Mouse (Mus musculus) hematopoietic stem cell, adult 5-6 weeks (primary cell): ENCODE results near the gene Ddx19b. TPM values are rescaled to one million over a fixed set of nuclear protein-coding genes. Genes with fewer than 3 reads are reported as not detected.
"Not testable (repeated sequence)": the region's sequence is repeated elsewhere in the genome, so short reads cannot be mapped to it uniquely, and the experiment has no call there.

Experiments used
- ATAC-seq, 2 experiments: fragments of 125-278 bp in 1 of 2; replicated peaks in 1 of 2; 2 replicates each; pipeline ENCODE4 v1.8.0; 2016 to 2017; ENCODE audit warnings: inconsistent platforms in 2 of 2, mild to moderate bottlenecking in 2 of 2, moderate number of reproducible peaks in 2 of 2, low read depth in 1 of 2, moderate TSS enrichment in 1 of 2; ENCODE audit not compliant: low FRiP score in 2 of 2, poor library complexity in 2 of 2, severe bottlenecking in 2 of 2, insufficient read depth in 1 of 2, low TSS enrichment in 1 of 2
- total RNA-seq: library from RNA; stranded (forward); fragments of 172-1452, 232-1000 nt; gene quantifications from 2 replicates; pipeline ENCODE4 v1.2.3, GENCODE M21; 2017

Gene Ddx19b
- total RNA-seq, result 15.7 and 17.2 TPM in 2 replicates

DNA sequence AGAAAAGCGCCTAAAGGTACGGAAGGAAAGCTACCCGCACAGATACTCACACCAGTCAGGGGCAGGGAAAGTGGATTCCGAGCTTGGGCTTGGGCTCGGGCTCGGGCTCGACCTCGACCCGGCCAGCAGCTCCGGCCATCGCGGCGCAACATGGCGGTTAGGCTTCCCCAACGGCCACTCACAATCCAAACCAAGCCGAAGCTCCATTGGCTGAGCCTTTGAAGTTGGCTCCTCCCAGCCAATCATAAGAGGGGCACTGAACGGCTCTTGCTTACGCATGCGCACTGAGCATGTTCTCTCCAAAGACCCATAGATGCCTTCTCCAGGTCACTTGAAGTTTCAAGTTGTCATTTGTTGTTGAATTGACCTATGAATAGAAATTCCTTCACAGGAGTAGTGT, at the start of gene Ddx19b:
Gene Ddx19b, minus strand, starts transcription at position 180 of the 400 bp plus-strand sequence.
- ATAC-seq, result no peak

DNA sequence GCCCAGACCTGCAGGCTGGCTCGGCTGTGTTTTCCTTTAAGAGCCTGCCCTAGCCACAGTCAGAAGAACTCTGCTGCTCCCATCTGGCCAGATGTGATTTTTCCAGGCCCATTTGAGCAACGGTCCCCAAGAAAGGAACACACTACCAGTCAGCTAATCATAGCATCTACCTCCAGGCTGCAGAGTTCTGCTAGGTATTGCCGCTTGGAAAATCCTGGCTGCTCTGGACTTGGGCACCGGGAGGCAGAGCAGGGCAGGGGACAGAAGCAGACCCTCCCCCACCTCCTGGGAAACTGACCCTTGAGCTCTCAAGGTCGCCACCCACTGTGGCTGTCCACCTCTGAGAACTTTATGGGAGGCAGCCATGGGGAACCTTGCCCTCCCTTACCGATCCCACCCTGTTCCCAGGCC, 48.3 kb upstream of the Ddx19b start:
- ATAC-seq, result 0 out of 4 replicates have a peak, but pooled peaks of 1 of the 2 experiments have one; percentile 32

DNA sequence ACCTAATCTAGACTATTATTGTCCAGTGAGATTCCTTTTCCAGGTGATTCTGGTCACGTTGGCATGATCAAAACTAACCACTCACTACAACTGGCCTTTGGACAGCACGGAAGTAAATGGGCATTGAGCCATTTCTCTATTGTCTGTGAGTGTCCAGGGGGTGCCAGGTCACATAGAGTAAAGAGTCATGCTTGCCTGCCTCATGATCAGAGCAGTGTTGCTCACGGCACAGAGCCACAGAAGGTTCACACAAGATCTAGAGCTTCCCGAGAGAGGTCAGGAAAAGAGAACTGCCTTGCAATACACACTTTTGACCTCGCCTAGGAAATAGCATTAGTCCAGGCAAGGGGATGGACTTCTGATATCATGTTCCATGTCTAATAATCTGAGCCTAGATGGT, 47.9 kb upstream of the Ddx19b start:
- no peak for ATAC-seq

DNA sequence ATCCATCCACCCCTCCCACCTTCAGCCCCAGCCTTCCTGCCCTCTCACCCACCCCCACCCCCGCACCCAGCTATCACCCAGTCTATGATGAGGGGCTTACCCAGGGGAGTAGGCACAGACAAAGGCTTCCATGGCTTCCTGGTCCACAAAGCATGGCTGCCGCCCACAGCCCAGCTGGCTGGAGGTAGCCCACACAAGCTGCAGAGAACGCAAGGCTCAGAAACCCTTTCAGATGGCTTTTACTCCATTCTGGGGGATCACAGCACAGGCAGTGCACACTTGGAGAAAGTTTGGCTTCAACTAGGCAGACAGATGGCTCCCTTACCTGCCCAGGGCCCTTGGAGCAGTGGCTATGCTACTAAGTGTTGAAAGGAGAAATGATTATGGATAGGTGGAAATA, 44.4 kb upstream of the Ddx19b start:
- ATAC-seq, result no peak

DNA sequence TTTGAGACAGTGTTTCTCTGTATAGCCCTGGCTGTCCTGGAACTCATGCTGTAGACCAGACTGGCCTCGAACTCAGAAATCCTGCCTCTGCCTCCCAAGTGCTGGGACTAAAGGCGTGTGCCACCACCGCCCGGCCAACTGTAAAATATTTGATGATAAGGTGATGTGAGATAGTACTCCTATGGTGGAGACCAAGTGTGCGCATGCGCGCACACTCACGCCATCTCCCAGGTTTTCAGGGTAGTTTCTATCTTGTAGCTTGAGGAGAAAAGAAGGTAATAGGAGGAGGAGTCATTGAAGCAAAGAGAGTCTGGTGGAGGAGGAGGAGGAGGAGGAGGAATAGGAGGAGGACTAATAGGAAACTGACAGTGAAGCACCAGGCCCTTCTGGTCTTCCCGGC, 37.1 kb upstream of the Ddx19b start:
- ATAC-seq, result not testable (repeated sequence)

DNA sequence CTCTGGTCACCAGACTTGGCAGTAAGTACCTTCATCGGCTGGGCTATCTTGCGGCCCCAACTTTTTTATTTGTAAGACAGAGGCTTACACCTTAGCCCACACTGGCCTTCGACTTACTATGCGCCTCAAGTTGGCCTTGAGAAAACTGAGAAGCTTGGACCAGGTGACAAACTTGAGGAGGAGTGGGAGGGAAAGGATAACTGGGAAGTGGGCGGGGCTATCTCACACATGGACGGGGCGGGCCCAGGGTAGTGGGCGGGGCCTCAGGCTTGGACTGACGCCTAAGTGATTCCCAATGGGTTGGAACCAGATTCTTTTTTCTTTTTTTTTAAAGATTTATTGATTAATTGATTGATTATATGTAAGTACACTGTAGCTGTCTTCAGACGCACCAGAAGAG, 35.9 kb upstream of the Ddx19b start:
- 0 out of 4 replicates have a peak, but pooled peaks of 1 of the 2 experiments have one; percentile 34 for ATAC-seq

DNA sequence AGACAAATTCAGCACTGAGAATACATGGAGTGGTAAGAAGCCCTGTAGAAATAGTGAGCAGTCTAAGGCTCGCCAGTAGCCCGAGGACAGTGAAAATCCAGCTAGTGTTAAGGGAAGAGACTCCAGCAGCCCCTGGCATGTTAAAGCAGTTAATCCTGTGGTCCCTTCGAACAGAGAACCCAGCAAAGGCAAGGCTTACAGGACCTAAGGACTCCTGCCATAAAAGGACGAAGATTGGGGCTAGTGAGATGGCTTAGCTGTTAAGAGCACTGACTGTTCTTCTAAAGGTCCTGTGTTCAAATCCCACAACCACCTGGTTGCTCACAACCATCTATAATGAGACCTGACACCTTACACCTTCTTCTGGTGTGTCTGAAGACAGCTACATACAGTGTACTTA, 34.8 kb upstream of the Ddx19b start:
- ATAC-seq, result no peak

DNA sequence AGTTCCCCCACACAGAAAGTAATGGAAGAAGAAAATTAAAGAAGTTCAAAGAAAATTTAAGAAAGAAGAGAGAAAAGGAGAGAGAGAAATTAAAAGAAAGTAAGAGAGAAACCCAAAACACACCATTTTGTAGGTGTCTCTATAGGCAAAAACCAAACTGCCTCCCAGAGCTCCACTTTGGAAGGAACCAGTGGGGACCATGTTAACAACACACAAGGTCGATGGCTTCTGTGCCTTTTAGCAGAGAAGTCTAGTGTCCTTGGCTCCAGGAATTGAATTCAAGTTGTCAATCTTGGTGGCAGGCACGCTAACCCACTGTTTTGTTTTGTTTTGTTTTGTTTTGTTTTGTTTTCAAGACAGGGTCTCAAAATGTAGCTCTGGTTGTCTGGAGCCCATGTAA, 31.3 kb upstream of the Ddx19b start:
- ATAC-seq, result no peak

DNA sequence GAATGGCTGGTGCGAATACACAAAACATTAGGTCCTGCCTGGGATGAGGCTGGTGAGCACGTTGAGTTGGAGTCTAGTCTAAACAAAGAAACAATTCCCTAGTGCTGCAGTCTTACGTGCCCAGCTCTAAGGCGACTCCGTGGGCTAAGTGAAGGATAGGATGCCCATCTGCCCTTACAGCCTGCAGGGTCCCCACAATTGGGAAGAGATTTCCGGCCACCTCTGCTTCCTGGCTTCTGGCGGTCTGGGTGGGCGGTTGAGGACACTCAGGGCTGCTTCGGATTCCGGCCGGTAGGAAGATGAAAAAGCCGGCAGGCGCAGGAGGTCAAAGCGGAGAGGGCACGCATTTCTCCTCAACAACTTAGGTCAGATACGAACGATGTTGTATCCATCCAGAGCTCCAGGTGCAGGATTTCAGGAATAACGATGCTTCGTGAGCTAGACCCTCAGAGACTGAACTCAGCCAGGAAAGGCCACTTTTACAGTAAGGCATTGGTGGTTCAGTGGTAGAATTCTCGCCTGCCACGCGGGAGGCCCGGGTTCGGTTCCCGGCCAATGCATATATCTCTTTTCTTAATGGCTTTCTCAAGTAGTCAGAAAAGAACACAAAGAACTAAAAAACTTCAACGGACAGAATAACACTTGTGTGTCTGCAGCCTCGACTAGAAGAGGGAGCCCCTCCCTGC, 30.7 kb upstream of the Ddx19b start:
- peak; percentile 71 to 83 for ATAC-seq

DNA sequence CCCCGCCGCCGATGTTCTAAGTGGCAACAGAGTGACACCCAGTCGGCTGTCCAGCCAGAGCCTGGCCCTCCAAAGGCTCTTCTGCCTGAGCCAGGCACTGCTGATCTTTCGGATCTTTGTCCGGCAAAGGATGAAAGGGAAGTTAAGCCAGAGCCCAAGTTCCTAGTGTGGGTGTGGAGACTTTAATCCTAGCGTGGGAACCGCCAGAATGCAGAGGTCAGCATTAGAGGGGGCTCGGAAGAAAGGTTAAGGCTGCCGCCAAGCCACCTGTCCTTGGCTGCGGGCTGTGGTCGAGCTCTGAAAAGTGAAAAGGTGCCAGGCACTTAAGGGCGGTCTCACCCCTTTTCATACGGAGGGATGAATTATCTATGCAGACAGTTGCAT, 30.1 kb upstream of the Ddx19b start:
- ATAC-seq, result peak; percentile 17 to 43; a peak in 3 of 4 replicates

DNA sequence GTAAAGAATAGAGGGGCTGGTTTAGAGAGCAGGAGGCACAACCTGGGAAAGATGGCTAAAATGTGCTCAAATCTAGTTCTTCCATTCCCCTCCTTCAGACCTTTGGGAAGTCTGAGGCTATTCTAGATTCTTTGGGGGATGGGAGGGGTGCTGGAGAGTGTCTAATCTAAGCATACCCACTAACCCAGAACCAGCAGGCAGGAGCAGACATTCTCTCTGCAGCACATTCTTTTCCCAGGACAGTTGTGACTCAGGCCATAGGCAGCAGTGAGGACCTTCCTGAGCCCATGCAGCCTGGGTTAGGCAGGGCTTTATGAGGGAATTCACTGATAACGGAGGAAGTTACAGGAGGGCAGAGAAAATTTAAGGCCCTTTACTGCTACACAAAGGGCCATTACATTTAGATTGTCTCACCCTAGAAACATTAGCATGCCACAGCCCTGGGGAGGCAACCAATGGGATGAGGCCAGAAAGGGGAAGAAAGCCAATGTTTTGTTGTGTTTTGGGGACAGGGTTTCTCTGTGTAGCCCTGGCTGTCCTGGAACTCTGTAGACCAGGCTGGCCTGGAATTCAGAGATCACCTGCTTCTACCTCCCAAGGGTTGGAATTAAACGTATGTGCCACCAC, 27.5 kb upstream of the Ddx19b start:
- ATAC-seq, result no peak

DNA sequence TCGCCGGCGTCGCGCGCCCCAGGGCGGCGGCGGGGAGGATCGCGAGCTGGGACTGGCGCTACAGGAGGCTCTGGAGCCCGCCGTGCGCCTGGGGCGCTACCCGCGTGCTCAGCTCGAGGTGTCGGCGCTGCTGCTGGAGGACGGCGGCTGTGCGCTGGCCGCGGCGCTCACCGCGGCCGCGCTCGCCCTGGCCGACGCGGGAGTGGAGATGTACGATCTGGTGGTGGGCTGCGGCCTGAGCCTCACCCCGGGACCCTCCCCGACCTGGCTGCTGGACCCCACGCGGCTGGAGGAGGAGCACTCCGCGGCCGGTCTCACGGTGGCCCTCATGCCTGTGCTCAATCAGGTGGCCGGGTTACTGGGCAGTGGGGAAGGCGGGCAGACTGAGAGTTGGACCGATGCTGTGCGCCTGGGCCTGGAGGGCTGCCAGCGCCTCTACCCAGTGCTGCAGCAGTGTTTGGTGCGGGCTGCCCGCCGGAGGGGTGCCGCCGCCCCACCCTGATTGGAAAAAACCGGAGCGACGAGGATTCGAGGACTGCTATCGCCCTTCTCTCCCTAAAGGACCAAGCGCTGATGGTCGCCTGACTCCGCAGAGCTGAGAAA, 25.2 kb upstream of the Ddx19b start:
- no peak for ATAC-seq

DNA sequence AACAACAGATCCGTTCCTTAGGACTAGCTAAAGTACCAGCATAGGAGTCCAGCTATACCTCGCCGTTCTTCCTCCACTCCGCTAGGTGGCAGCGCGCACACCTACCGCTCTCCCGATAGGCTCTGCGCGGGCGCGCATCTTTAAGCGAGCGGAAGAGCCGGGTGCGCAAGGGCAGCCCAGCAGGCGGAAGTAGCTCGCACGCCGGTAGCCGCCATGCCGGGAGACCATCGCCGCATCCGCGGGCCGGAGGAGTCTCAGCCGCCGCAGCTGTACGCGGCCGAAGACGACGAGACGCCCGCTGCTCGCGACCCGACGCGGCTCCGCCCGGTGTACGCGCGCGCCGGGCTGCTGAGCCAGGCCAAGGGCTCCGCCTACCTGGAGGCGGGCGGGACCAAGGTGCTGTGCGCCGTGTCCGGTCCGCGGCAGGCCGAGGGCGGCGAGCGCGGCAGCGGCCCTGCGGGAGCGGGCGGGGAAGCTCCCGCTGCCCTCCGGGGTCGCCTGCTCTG, 24.7 kb upstream of the Ddx19b start, which contains the start of gene Exosc6:
Gene Exosc6, plus strand, starts transcription at position 182 of the 506 bp plus-strand sequence.
- ATAC-seq, result peak; percentile 98 to 100

DNA sequence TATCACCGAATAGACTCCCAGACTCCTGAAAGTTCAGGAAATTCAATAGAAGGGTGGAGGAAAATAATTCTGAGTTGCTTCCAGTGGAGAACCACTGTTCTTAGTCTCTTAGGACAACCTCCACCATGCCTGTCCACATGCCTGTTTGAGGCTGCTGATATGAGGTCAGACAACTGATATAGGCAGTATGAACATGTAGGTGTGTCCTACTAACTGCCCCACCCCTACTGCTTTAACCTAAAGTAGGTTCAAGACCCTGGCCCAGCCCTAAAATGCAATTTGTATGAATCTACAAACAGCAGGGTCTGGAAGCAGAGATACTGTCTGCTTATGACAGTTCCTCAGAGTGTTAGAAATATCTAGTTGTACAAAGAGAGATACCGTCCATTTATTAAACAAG, 24.1 kb upstream of the Ddx19b start:
- ATAC-seq, result no peak

DNA sequence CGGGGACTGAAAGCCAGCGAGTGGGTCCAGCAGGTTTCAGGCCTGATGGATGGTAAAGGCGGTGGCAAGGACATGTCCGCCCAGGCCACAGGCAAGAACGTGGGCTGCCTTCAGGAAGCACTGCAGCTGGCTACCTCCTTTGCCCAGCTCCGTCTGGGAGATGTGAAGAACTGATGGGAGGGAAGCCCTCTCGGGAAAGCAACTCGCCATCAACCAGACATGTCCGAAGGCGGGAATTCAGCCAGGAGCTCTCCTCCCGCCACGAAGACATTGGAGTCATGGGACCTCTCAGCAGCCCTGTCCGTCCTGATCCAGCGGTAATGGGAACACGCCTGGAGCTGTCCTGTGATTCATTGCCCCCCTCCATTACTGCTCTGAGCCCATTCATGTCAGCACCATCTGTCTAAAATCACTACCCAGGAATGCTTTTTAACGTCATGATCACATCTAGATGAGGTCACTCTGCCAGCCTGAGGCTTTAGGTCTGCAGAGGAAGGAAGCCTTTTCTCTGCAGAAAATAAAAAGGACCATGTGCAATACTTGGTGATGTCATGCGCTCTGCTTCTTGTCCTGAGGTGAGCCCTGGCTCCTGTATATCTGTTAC, 23.6 kb upstream of the Ddx19b start:
- no peak for ATAC-seq

DNA sequence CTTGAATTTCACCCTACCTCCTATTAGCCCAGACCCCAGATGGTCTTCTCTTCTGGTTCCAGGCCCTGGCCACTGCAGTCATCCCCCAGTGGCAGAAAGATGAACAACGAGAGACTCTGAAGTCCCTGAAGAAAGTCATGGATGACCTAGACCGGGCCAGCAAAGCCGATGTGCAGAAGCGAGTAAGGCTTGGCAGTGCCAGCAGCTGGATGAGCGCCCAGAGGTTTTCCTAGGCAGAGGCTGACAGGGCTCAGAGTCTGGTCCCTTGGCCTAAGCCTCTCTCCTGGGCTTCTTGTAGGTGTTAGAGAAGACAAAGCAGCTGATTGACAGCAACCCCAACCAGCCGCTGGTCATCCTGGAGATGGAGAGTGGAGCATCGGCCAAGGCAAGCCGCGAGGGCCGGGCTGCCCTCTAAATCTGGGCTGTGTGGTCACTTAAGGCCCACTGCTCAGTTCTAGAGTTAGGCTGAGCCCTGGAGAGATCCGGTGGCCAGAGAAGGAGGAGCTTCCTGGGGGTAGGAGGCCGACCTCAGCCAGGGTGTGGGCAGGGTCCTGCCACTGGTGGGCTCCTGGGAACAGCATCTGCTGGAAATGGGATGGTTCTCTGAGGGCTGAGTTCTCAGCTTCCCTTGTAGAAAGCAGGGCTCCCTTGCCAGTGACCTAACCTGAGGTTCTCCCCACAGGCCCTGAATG, 22.4 kb upstream of the Ddx19b start:
- ATAC-seq, result no peak

DNA sequence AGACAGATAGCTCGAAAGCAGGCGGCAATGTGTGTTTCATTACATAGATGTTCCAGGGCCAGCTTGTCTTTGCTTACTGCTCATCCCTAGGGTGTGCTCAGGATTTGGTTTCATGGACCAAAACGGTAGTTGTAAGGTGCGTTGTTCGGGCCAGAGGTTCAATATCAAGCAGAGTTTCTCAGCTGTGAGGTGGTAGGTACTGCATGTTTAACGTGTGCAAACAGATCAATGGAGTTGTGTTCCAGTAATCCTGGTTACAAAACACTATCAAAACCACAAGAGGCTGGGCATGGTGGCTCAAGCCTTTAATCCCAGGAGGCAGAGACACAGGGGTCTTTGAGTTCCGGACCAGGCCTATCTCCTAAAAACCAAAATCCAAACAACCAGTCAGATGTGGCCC, 17.6 kb upstream of the Ddx19b start:
- no peak for ATAC-seq
